Mouse (Mus musculus): Measurements from ENCODE around the gene Akr1d1. TPM values are rescaled to one million over a fixed set of nuclear protein-coding genes. Genes with fewer than 3 reads are reported as not detected.

Akr1d1 gene
- polyA plus RNA-seq, 1 experiment from 2014 or later: not detected

Other genes starting within 250 kb of the Akr1d1 start
- gene Dgki, start 230.0 kb upstream of the Akr1d1 start, polyA plus RNA-seq (2016; fragmentation: Nextera tagmentation; extraction: Ambion mirVana): 0.84 and 0.86 TPM in 2 replicates
- gene Creb3l2, start 88.0 kb upstream of the Akr1d1 start, polyA plus RNA-seq (2016; fragmentation: Nextera tagmentation; extraction: Ambion mirVana): 49.4 and 52.2 TPM in 2 replicates

All from heart, embryonic 12.5 days (tissue).